Mouse (Mus musculus) liver, adult 2 months (tissue): ENCODE measurements around the gene Nif3l1.

ENCODE experiments used
- CTCF ChIP-seq: fragments of 200-500 bp; IDR thresholded peaks from 2 replicates; pipeline ENCODE4 v1.5.1; 2011; ENCODE audit warnings: low read depth, low read length, control low read depth
- POLR2A ChIP-seq: fragments of 200-500 bp; IDR thresholded peaks from 2 replicates; pipeline ENCODE4 v1.6.1; 2011; ENCODE audit warnings: low read length, control low read depth; ENCODE audit not compliant: insufficient read depth; ENCODE audit errors: extremely low read depth

- TF ChIP-seq POLR2A = peak; percentile 55; the same call in 1 of the 2 replicates
- TF ChIP-seq CTCF = no peak
These were observed 59.8 kb downstream of the Nif3l1 start, which contains the start of gene Orc2 for GRCm38 (mm10) chr1:58504577-58505254.
